7 mouse cellular contexts compared by ENCODE assay signal in the genomic region with DNA sequence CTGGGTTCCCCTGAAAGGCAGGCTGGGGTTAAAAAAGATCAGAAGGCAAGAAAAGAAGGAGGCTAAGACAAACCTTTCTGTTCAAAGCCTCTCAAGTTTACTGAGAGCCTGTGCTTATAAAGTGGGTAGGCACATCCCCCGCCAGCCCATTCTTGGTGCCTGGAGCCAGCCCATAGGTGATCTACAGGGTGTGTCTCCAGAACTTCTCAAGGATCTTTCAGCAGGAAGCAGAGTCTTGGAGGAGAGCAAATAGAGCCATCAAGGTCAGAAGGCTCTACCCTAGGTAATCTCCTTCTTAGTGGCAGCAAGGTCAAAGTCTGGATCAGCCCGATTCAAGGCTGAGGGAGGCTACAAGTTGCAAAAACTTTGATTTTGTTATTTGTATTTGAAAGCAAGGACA.
A peak's percentile ranks its signal among the peaks of the same experiment; 100 is the strongest.
DNase-seq lines count a peak whose midpoint lies in the region; ATAC-seq and TF ChIP-seq lines count a peak whose summit lies in the region.
"Not testable (repeated sequence)": the region's sequence is repeated elsewhere in the genome, so short reads cannot be mapped to it uniquely, and the experiment has no call there.

No protein-coding gene starts in this region.

- not testable (repeated sequence) for H3K4me3 ChIP-seq in forebrain, embryonic 11.5 days (ENCODE audit: low read depth, low read length); heart, embryonic 10.5 days
- H3K4me3 ChIP-seq in testis, adult 2 months (ENCODE audit: control insufficient read depth, low read depth, low read length), result peak overlapping the region; percentile 67; the same call in 1 of the 2 replicates

- not testable (repeated sequence) for H3K36me3 ChIP-seq in forebrain, embryonic 11.5 days (ENCODE audit: control insufficient read depth, insufficient read depth, low read length); heart, embryonic 10.5 days; testis, adult 2 months (ENCODE audit: control insufficient read depth, insufficient read depth, low read length)

- not testable (repeated sequence) for H3K27me3 ChIP-seq in forebrain, embryonic 11.5 days (ENCODE audit: control insufficient read depth, insufficient read depth, low read length); heart, embryonic 10.5 days (ENCODE audit: insufficient read depth, poor library complexity, severe bottlenecking); testis, adult 2 months (ENCODE audit: control insufficient read depth, insufficient read depth, low read length)

- not testable (repeated sequence) for H3K4me2 ChIP-seq in forebrain, embryonic 11.5 days (ENCODE audit: low read depth, low read length, severe bottlenecking)

- ATAC-seq in forebrain, embryonic 11.5 days (replicated peaks; ENCODE audit: low FRiP score), result not testable (repeated sequence)

- TF ChIP-seq CTCF in testis, adult 2 months (IDR thresholded peaks at IDR 0.05; ENCODE audit: control insufficient read depth, insufficient read depth, insufficient replicate concordance, low read depth, low read length), result not testable (repeated sequence)

- H3K9me3 ChIP-seq in forebrain, embryonic 11.5 days (ENCODE audit: control insufficient read depth, low read length); heart, embryonic 10.5 days: not testable (repeated sequence)

- not testable (repeated sequence) for TF ChIP-seq POLR2A in testis, adult 2 months (IDR thresholded peaks at IDR 0.05; ENCODE audit: control insufficient read depth, low read depth, low read length)

- peak; percentile 51 for DNase-seq in ES-CJ7 (ENCODE audit: low read depth, low spot score)
- peak; percentile 49 for DNase-seq in ZHBTc4 (ENCODE audit: low read depth, low spot score)
- DNase-seq in forebrain, embryonic 11.5 days (ENCODE audit: low spot score), result peak; percentile 24
- peak; percentile 28 for DNase-seq in heart, embryonic 10.5 days (ENCODE audit: low spot score)
- peak; percentile 34 for DNase-seq in ovary, adult 18-20 months (ENCODE audit: low spot score)
- peak; percentile 32 for DNase-seq in testis, postnatal 14 days (ENCODE audit: low spot score)

- not testable (repeated sequence) for H3K4me1 ChIP-seq in forebrain, embryonic 11.5 days (replicated peaks; ENCODE audit: control insufficient read depth, insufficient read depth, low read length); heart, embryonic 10.5 days; testis, adult 2 months (ENCODE audit: control insufficient read depth, insufficient read depth, low read length)

- H3K27ac ChIP-seq in forebrain, embryonic 11.5 days (ENCODE audit: low read depth, low read length); heart, embryonic 10.5 days: not testable (repeated sequence)
- H3K27ac ChIP-seq in testis, adult 2 months (ENCODE audit: control insufficient read depth, insufficient read depth, low read depth, low read length), result peak overlapping the region; percentile 51; the same call in 1 of the 2 replicates

- 94% methylated on average over 2 of the region's 2 CpGs for WGBS in forebrain, embryonic 11.5 days
- 82% methylated on average over 2 of the region's 2 CpGs for WGBS in heart, embryonic 10.5 days

- H3K9ac ChIP-seq in forebrain, embryonic 11.5 days (ENCODE audit: low read length), result not testable (repeated sequence)
